In the genomic region with DNA sequence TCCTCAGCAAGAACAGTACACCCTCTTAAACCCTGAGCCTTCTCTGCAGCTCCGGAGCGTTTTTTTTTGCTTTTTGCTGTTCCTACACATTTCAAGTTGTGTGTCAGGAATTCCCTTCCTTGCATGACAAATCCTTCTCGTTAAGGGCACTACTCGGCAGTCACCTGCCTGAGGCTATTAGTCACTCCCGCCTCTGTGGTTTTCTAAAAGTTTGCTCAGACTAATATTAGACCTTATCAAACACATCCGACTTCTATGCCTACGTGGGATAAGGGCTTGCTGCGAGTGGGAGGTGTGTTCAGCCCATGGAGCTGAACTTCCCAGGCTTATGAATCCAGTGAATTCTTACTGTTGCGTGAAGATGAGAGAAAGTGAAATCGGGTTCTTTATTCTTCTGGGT, we compare ENCODE assay signal across 15 mouse cellular contexts. TPM values are rescaled to one million over a fixed set of nuclear protein-coding genes. Genes with fewer than 3 reads are reported as not detected.
DNase-seq lines count a peak whose midpoint lies in the region; ATAC-seq and TF ChIP-seq lines count a peak whose summit lies in the region.
"Had no signal": no experiment of that assay in that cellular context is flagged by ENCODE, and none has a peak within 500 bp of the region (broad histone marks: within the 10 kb centered on the region; RNA-seq: fewer than 3 reads in every experiment).

No protein-coding gene starts in this region.

- no peak overlapping the region for H3K4me3 ChIP-seq in layer of hippocampus, adult 2 months
- no peak overlapping the region for H3K4me3 ChIP-seq in midbrain, embryonic 10.5 days
- H3K4me3 ChIP-seq: hindbrain, embryonic 13.5 days; midbrain, embryonic 12.5 days had no signal

- no peaks in the 10 kb centered on the region for H3K36me3 ChIP-seq in midbrain, embryonic 10.5 days
- H3K36me3 ChIP-seq: hindbrain, embryonic 13.5 days; midbrain, embryonic 12.5 days had no signal

- DNase-seq in layer of hippocampus, adult 2 months (ENCODE audit: low spot score in 2 of 2) = no peak
- DNase-seq in layer of hippocampus, adult 18-20 months (ENCODE audit: low spot score in 2 of 2) = no peak
- DNase-seq in 3134 (ENCODE audit: extremely low read depth, insufficient read length, low spot score) (peak; percentile 31), 3T3-L1 (ENCODE audit: low read depth, low spot score) (peak; percentile 72)
- no peak for DNase-seq in thymus, postnatal 10 days (ENCODE audit: low spot score in 2 of 2)
- DNase-seq in cerebellum, adult 18-20 months = no peak
- no peak for DNase-seq in midbrain, embryonic 10.5 days (ENCODE audit: low spot score)
- DNase-seq: cerebellum, adult 8-10 months; forebrain, postnatal 0 days; gastrocnemius, postnatal 14 days; kidney, adult 11 months; layer of hippocampus, postnatal 36 days had no signal

- 84% methylated on average over 10 of the region's 10 CpGs for WGBS in midbrain, embryonic 10.5 days

- no peaks in the 10 kb centered on the region for H3K9me3 ChIP-seq in midbrain, embryonic 10.5 days (replicated peaks)
- H3K9me3 ChIP-seq: hindbrain, embryonic 13.5 days; midbrain, embryonic 12.5 days had no signal

- H3K27ac ChIP-seq in layer of hippocampus, adult 2 months = peak overlapping the region; percentile 32; the same call in 1 of the 2 replicates
- no peak overlapping the region for H3K27ac ChIP-seq in midbrain, embryonic 10.5 days (replicated peaks)
- H3K27ac ChIP-seq: hindbrain, embryonic 13.5 days; midbrain, embryonic 12.5 days had no signal

- no peak for TF ChIP-seq CTCF in layer of hippocampus, adult 2 months (conservative IDR thresholded peaks at IDR 0.05)

- H3K27me3 ChIP-seq in midbrain, embryonic 10.5 days (ENCODE audit: low read depth, poor library complexity, severe bottlenecking) = no peaks in the 10 kb centered on the region

- ATAC-seq in erythroblast, adult 5-6 weeks (replicated peaks; ENCODE audit: low FRiP score, poor library complexity, severe bottlenecking) = peak; percentile 7; the same call in 1 of the 2 replicates
- ATAC-seq: forebrain, postnatal 0 days had no signal

- H3K4me1 ChIP-seq in midbrain, embryonic 10.5 days = peaks cover 26% of the 10 kb centered on the region

RNA-seq across cellular contexts. Expression of gene Dyrk3, which starts 19.6 kb away (rescaled TPM):
- 10 to 100 TPM; 19.2 to 21.7 TPM for total RNA-seq in layer of hippocampus, adult 2 months (2021)
- 10 to 100 TPM; 17.4 to 20.2 TPM for total RNA-seq in layer of hippocampus, adult 18-20 months (2021)
- 92.8 and 106 TPM in 2 replicates for total RNA-seq in erythroblast, adult 5-6 weeks (2015; ENCODE audit: low replicate concordance)
- 97.3 and 107 TPM in 2 replicates for total RNA-seq in erythroblast, adult 5-6 weeks (2017; ENCODE audit: low replicate concordance)
- polyA plus RNA-seq in midbrain, embryonic 10.5 days (2016; fragmentation: Nextera tagmentation; extraction: Ambion mirVana) = 15.4 and 18.1 TPM in 2 replicates

RNA-seq across cellular contexts. Expression of gene Mapkapk2, which starts 20.9 kb away (rescaled TPM):
- total RNA-seq in layer of hippocampus, adult 2 months (2021) = 10 to 100 TPM; 28.4 to 29.4 TPM
- 10 to 100 TPM; 32.2 to 33.8 TPM for total RNA-seq in layer of hippocampus, adult 18-20 months (2021)
- total RNA-seq in erythroblast, adult 5-6 weeks (2015; ENCODE audit: low replicate concordance) = 38.0 and 49.5 TPM in 2 replicates
- 26.3 and 33.3 TPM in 2 replicates for total RNA-seq in erythroblast, adult 5-6 weeks (2017; ENCODE audit: low replicate concordance)
- polyA plus RNA-seq in midbrain, embryonic 10.5 days (2016; fragmentation: Nextera tagmentation; extraction: Ambion mirVana) = 50.9 and 55.7 TPM in 2 replicates

RNA-seq across cellular contexts. Expression of gene Eif2d, which starts 34.5 kb away (rescaled TPM):
- total RNA-seq in layer of hippocampus, adult 2 months (2021) = 10 to 100 TPM; 41.2 to 48.6 TPM
- 10 to 100 TPM; 37.0 to 38.3 TPM for total RNA-seq in layer of hippocampus, adult 18-20 months (2021)
- 10.8 and 13.6 TPM in 2 replicates for total RNA-seq in erythroblast, adult 5-6 weeks (2015; ENCODE audit: low replicate concordance)
- 10.9 and 12.4 TPM in 2 replicates for total RNA-seq in erythroblast, adult 5-6 weeks (2017; ENCODE audit: low replicate concordance)
- polyA plus RNA-seq in midbrain, embryonic 10.5 days (2016; fragmentation: Nextera tagmentation; extraction: Ambion mirVana) = 60.5 and 62.6 TPM in 2 replicates

Comparison
In these comparisons a context has a peak if more than half of its experiments do, and no peak if none do; other contexts are left out.
1. DNase-seq: peak in 3134 (single experiment) and 3T3-L1 (single experiment); none in layer of hippocampus, adult 2 months (0 of 2), layer of hippocampus, adult 18-20 months (0 of 2), thymus, postnatal 10 days (0 of 2), cerebellum, adult 18-20 months (0 of 2) and midbrain, embryonic 10.5 days (single experiment).
2. RNA of gene Dyrk3, which starts 19.6 kb away (total RNA-seq): 92.8 to 107 TPM in erythroblast, adult 5-6 weeks; 19.2 to 21.7 TPM in layer of hippocampus, adult 2 months and 17.4 to 20.2 TPM in layer of hippocampus, adult 18-20 months; every median in the first group is over 4 times any median in the second.